Mouse (Mus musculus): ENCODE data around the gene Psd4.

Gene Psd4

DNA sequence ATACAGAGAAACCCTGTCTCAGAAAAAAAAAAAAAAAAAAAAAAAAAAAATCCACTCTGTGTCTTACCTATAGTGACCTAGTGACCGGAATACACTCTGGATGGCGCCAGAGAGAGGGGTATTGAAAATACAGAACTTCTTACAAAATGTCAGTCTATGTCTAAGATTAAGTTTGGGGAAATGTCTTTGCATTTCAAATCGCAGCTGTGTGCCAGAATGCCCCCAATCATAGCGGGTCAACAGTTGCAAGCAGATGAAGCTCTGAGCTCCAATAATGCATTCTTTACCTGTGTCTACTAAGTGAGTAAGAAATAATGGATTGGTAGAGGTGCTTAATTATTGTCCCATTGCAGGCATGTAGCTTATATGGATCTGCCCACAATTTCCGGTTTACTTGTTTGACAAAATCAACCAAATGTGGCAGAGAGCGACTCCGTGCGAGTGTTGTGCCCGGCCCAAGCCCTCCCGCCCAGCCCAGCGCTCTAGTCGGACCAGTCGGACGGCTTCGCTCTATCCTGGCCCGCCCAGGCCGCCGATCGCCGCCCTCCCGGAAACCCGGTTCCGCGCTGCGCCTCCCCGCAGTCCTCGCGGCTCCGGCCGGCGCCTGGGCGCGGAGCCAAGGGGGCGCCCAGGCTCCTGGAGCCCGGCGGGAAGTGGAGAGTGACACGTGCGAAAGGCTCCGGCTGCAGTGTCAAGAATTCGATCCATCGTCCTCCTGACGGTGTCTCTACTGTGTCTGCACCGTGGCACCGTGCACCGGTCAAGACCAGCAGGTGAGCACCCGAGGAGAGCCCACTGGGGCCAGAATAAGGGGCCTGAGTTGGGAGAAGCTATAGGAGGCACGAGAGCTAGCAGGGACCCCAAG, at the start of gene Psd4:
Gene Psd4 (plus strand): TSS at position 551 of the 865 bp plus-strand sequence.
- DNase-seq (ENCODE audit: low read depth, low spot score) = peak; percentile 69

DNA sequence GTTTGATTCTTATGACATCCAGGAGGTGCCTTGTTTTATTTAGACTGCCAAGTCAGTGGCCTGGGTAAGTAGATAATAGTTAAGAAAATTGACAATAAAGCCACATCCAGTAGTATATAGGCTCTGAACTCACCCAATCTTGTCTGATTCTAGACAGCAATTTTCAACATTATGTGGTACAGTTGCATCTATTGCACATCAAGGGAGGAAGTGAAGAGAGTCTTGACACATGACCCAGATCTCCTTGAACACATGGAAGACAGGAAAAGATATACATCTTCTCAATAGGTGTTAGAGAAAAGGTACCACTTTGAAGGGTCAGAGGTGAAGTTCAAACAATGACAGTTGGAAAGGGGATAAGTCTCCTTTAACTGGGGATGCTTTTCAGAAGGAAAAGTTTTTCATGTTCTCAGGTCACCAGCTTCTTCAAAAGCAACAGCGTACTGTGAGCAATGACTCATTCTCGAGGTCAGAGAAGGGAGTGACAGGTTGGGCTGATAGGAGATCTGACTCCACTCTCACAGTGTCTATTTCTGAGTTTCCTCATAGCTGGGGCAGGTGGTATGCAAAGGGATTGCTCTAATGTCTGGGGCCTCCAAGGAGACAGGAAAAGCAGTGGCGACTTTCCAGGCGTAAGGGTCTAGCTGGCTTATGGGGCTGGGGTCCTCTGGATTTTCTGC, 49.3 kb upstream of the Psd4 start:
- no peak for DNase-seq (ENCODE audit: low read depth, low spot score)

DNA sequence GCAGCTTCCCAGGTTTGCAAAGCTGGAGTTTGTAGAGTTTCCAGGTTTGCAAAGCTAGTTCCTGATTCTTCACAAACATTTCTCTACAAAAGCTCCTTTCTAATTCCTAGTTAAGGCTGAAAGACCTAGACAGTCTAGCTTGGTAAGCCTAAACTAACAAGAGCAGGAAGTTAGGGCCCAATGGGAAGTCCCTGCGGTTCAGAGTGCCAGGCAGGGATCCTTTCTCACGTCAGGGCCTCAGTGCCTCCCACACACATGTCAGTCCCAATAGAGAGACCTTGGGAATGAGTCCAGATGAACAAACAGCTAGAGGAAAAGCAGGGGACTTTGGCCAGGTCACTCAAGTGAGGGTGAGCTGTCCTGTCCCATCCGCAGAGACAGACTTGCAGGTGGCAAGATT, 32.0 kb upstream of the Psd4 start:
- peak; percentile 53 for DNase-seq (ENCODE audit: low read depth, low spot score)

DNA sequence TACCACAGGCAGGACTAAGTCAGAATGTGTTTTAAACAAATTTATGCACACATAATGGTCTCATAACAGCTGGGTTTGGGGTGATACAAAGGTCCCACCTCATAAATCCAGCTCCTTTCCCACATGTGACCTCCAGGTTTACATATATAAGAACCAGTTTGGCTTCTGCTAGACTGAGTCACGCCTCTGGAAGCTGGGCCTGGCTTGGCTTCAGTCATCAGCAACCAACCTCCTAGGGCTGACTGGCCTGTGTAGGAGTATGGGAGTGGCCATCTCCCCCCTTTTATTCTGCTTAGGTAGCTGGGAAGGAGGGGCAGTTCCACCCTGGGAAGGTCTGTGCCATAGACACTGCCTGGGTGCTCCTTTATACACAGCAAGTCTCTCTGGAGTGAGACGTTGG, 30.8 kb upstream of the Psd4 start, which contains the start of gene Il1rn:
Gene Il1rn (plus strand): TSS at position 309 of the 400 bp plus-strand sequence.
- no peak for DNase-seq (ENCODE audit: low read depth, low spot score)

DNA sequence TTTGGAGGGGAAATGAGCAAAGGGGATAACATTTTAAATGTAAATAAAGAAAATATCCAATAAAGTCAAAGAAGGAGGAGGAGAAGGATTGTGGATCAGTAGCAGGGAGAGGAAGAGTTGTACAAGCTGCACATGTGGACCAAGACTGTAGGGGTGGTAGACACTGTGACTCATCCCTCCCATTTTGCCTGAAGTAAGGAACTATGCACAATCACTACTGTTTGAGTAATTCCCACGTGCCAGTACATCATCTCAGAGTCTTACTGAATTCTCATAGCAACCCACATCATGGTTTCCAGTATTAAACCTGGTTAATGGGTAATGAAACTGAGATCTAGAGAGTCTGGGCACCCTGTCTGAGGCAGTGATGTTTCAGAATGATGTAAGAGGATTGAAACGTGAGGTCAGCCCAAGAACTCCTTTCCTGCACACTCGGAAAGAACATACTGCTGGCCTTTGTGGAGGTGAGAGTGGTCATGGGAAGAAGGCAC, 25.9 kb upstream of the Psd4 start:
- no peak for DNase-seq (ENCODE audit: low read depth, low spot score)

DNA sequence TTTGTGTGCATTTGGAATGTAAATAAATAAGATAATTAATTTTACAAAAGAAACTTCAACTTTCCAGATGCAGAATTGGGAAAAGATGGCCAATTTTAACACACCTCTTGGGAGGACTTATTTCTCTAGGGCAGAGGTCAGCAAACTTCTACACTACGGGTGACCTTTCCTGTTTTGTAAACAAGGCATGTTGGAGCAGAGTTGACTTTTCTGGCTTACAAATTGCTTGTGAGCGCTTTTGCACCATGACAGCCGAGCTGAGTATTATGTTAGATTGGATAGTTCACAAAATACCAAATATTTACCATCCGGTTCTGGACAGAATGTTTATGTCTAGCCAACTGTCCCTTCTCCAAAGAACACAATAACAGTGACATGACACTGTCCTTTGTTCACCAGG, 22.8 kb upstream of the Psd4 start:
- no peak for DNase-seq (ENCODE audit: low read depth, low spot score)

DNA sequence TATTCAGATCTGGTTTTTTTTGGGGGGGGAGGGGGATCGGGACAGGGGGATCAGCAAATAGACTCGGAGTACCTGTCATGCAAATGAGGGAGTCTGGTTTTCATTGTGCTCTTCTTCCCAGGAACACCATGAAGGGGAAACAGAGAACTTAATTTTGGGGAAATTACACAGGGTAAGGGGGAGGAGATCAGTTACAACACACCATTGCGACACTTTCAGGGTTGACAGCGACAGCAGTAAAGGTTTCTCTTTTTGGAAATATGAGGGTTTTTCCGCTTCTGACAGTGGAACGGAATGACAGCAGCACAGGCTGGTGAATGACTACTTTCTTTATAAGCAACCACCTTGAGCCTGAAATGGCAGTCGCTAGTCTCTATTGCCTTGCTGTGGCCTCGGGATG, 22.3 kb upstream of the Psd4 start:
- no peak for DNase-seq (ENCODE audit: low read depth, low spot score)

DNA sequence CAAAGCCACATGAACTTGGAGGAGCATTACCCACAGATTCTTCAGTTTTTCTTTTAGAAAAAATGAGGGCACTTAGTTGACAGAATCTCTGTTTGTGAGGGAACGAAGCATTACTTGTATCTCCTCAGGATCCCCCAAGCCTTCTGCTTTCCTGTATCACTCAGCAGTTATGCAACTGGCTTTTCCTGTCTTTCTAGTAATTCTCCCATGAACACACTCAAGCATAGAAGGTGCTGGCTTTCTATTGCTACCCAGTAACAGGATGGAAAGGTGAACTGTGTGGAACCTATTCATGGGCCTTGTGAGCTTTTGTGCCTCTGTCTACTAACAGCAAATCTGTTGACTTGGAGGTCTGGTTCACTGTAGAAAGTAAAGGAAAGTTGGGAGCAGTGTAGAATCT, 19.5 kb upstream of the Psd4 start:
- no peak for DNase-seq (ENCODE audit: low read depth, low spot score)

DNA sequence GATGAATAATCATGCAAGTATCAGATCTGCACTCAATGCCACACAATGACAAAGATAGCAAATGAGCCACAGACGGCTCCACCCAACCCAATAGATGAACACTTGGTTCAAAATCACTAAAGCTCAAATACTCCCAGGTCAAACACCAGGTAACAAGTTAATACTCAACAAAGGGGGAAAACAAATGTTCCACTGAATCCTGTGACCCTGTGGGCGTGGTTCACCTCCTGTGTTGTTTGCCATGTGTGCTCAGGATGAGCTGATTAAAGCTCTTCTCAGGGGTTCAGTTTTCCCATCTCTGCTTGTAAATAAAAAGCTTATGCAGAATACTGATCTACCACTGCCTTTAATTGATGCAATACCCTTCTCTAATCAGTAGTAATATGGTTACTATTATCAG, 16.2 kb upstream of the Psd4 start:
- DNase-seq (ENCODE audit: low read depth, low spot score) = no peak

DNA sequence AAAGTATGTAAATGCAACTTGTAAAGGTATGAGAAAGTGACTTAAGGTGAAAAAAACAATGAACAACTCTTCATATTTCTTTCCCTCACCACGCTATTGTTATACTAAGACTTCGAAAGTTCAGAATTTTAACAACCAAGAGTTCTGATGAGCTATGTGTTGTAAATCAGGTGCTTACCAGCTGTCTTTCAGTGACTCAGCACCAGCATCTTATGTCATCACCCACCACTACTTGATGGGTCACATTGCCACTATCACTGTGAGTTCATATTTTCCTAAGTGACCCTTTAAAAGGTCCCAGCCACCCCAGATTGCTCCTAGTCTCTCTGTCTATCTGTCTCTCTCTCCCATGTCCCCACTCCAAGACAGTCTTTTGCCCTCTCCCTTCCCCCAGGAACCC, 14.3 kb upstream of the Psd4 start:
- no peak for DNase-seq (ENCODE audit: low read depth, low spot score)

DNA sequence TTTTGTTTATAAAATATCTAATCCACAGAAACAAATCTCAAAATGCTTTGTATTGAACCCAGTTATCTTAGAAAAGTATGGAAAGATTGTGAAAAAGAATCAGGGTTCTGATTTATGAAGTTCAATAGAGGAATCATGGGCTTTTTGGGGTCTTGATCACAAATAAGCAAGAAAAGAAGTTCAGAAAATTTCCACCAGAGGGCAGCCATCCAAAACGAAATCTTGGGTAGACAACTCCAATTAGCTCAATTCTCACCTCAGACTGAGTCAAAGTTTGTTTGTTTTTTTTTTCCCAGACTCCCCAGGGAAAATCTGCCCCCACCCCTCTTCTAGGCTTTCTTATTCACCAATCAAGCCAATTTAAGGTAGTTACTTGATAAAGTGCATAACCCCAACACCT, 9.7 kb upstream of the Psd4 start:
- peak; percentile 75 for DNase-seq (ENCODE audit: low read depth, low spot score)

DNA sequence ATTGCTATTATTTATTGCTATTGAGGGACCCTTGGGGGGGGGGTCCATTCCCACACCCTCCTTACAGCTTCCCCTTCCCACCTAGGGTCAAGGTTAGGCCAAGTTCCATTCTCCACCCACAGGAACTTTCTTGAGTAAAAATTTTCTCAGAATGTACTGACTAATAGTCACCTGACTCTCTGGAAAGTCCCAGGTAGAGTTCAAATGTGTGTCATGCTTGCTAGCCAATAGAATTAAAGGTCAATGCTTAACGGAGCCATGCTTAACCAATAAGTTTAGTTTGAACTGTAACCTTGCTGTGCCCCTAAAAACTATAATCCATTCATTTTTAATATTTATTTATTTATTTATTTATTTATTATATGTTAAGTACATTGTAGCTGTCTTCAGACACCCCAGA, 8.0 kb upstream of the Psd4 start:
- DNase-seq (ENCODE audit: low read depth, low spot score) = peak; percentile 67

DNA sequence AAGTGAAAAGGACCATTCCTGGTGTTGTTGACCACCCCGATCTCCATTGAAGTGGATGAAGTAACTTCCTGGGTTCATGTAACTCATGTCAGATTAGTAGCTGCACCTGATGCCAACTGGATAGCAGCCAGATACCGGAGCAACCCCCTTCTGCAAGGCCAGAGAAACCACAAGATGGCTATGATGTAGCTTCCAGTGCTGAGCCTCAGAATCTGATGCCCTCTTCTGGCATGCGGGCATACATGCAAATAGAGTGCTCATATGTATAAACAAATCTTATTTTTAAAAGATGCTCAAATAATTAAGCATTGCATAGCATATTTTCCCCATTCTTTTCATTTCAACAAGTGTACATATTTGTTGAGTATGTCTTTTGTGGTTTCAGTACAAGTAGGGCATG, 3.6 kb upstream of the Psd4 start:
- DNase-seq (ENCODE audit: low read depth, low spot score) = no peak

DNA sequence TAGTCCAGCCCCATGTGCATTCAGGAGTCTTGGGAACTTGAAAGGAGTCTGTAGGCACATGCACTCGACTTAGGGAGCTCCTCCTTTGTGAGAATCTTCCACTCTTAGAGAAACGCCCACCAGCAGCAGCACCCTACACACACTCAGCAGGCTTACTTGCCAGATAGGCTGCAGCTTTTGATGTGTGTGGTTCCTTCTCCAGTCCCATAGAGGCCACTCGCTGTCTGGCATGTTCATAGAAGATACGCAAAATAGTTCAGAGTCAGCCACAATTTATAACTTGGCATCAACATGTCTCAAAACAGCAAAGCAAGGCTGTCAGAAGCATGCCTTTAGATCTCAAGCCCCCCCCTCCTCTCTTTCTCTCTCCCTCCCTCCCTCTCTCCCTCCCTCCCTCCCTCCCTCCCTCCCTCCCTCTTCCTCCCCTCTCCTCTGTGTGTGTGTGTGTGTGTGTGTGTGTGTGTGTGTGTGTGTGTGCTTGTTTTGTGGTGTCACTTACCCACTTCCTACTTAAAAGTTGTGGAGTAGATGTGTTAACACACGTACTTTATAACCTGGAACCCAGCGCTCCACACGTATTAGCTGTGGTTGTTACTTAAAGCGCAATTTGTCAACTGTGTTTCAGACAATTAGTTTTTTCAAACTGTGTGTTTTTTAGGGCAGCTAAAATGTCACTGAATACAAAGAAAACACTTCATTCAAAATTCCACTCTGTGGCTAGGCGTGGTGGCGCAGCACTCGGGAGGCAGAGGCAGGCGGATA, 985 bp upstream of the Psd4 start:
- peak; percentile 63 for DNase-seq (ENCODE audit: low read depth, low spot score)

DNA sequence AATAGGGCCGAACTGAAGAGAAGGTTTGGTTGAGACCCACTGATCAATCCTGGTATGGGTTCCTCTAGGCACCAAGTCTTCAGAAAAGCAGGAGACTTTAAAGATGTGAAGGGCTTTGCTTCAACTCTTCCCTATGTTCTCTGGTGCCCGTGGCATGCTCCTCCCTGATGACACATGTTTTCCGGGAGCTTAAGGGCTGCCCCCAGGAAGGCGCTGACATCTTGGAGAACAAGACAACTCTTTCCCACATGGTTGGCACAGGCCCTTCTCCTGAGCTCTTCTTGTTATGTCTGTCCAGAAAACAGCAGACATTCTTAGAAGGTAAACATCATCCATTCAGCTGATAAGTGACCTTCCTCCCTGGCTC, 498 bp downstream of the Psd4 start:
- no peak for DNase-seq (ENCODE audit: low read depth, low spot score)

DNA sequence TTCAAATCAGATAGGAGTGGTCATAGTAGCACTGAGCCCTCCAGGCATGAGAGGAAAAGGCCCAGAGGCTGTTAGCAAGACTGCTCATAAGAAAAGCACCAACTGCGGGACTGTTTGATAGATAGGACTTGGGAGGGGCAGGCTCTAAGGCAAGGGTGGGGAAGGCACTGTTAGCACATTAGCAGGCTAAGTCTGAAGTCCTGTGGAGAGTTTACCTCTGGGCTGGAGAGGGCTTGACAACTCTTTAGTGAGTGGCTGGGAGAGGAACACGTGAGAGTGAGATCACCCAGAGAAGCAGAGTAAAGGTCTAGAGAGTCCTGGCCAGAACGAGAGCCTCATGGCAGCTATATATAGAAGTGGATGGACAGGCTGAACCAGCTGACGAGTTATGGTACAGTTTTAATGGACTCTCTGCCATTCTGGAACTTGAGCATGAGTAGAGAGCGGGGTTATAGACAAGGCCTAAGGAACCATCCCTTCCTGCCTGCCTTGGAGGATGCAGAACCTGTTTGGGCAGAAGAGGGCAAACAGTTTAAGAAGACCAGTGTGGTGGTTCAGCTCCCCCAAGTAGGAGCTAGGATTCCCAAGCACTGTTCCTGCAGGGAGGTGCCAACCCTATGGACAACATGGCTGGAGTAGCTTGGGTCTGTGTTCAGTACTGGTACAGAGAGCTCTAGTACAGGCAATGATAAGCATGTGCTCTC, 11.5 kb downstream of the Psd4 start:
- DNase-seq (ENCODE audit: low read depth, low spot score) = no peak

DNA sequence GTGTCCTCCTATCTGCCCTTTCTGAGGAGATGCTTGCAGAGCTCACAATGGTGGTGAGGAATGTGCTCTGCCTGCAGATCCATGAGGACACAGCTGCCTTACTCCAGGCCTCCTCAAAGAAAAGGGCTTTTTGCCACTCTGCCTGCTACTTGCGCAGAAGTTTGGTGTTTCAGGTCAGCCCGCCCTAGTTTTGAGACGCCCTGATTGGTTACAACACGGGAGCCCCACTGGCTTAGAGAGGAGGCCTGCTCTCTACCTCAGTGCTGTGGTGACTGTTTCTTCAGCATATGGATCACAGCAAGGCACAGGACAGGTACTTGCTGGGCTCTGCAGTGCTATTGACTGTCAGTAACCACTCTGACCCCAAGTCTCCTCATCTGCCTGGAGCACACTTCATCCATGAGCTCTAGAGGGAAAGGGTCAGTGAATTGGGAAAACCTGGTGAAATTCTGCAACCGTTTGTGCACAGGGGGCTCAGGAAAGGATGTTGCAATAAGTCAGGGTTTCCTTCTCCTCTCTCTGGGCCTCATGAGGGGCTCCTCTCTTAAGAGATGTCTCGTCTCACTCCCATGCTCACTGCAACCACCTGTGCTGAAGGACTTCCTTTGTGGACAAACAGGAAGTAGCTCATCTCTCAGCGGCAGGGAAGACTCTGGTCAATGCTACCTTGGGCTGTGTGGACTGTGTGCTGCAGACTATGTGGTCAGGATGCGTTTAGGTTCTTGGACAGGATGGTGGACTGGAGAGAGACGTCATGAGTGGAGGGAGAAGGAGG, 15.3 kb downstream of the Psd4 start:
- peak; percentile 23 for DNase-seq (ENCODE audit: low read depth, low spot score)

DNA sequence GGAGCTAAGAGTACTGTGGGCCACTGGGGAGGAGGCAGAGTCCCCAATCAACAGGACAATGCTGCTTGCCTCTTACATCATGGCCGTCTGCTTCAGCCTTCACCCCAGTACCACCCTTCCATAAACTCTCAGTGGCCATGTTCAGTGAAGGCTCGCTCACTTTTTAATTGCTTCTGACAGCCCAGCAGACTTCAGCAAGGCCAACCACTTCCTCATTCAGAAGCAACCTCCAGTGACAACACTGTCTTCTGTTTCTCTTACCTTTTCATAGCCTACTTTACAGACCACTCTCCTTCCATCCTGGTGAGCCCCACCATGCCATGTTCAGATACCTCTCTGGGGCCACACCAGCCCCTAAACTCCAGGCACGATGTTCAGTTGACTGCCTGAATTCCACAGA, 16.3 kb downstream of the Psd4 start:
- peak; percentile 32 for DNase-seq (ENCODE audit: low read depth, low spot score)

DNA sequence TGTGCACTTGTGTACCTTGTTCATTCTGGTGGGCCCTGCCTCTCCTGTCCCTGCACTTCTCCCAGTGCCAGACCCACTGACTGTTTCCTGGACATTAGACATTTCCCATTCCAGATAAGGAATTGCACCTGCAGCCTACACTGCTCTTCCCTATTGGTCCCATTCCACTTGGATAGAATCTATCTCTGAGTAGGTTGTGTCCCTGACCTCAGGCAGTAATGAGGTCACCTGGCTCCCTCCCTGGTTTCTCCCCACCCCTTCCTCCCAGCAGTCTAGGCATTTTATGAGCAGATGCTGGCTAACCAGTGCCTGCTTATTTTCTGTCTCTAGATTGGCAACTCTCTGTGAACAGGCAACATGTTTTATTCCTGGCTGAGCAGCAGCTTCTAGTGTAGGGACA, 17.0 kb downstream of the Psd4 start:
- DNase-seq (ENCODE audit: low read depth, low spot score) = no peak

DNA sequence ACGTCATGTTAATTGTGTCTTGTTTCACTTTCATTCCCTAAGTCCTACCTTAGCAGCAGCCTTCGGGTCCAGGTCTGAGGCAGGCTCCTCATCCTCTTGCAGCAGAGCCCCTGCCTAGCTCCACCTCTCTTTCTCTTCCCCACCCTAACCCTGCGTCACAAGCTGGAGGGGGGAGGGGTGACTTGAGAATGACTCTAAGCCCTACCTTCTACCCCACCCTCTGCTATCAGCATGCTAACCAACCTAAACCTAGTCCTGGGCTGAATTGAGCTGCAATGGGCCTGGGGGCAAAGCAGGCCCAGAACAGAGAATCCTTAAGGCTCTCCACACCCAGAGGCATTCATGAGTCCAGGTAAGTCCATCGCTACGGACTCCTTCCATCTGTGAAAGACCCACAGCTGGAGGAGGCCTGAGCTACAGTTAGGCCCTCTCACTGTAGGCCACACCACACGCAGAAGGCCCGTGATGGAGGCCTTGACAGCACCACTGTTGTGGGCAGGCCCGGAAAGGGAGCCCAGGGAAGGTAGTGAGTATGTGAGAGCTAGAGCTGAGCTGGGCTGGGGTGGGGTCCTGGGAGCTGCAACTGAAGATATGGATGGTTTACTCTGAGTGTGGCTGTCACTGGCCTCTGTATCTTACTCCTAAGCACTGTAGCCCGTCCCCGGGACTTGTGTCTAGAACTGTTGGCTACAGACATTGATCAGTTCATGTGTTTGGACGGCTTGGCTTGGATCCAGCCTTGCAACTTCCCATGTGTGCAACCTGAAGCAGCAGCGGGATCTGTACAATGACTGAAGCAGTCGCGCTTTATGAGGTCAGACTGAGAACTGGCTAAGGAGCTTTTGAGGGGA, 18.0 kb downstream of the Psd4 start:
- peak; percentile 94 for DNase-seq (ENCODE audit: low read depth, low spot score)
